Mouse (Mus musculus): ENCODE data around the gene C8b. TPM values are rescaled to one million over a fixed set of nuclear protein-coding genes. Genes with fewer than 3 reads are reported as not detected.
A peak's percentile ranks its signal among the peaks of the same experiment; 100 is the strongest.

C8b gene
- polyA plus RNA-seq, 1 experiment from 2014 or later, result 0.12 TPM

DNA sequence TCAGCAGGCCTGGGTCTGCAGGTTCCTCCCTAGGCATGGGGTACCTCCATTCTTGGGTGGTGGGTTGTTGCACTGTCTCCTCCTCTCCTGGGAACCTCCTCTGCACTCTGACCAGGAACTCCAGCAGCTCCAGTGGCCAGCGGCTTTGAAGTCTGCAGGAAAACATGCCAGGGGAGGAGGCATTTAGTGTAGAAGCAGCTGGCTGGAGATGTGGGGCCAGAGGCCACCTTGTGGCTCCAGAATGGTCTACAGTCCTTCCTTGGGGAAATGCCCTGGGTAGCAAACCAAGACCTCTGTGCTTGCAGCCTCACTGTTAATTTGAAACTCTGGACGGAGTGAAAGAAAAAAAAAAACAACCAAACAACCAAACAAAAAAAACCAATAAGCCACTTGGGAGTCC, 51.4 kb downstream of the C8b start:
- H3K27me3 ChIP-seq (ENCODE audit: low read depth, poor library complexity, severe bottlenecking), result no peaks in the 10 kb centered on the region
- no peak overlapping the region for H3K27ac ChIP-seq (replicated peaks)
- no peaks in the 10 kb centered on the region for H3K9me3 ChIP-seq (replicated peaks)
- WGBS, result 52% methylated on average over 2 of the region's 2 CpGs
- H3K4me1 ChIP-seq, result peaks cover 4% of the 10 kb centered on the region; the same call in 1 of the 2 replicates
- DNase-seq (ENCODE audit: low spot score), result no peak
- no peaks in the 10 kb centered on the region for H3K36me3 ChIP-seq
- H3K4me3 ChIP-seq, result no peak overlapping the region

DNA sequence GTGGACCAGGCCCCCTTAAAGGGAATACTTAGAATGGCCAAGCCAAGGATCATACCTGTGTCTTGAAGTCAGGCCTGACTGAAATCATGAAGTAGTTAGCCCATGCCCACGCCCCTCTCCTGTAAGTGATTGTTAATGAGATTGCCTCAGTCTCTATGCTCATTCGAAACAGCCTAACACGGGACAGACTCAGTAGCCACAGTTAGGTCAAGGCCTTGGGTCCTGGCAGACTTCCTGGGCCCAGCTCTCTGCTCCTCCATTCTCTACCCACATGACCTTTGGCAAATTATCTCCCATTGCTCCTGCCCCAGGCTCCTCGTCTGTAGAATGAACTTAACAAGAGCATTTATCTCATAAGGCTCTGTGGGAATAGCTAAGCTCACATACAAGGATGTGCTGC, 52.9 kb downstream of the C8b start:
- H3K9me3 ChIP-seq (replicated peaks), result no peaks in the 10 kb centered on the region
- no peak for DNase-seq (ENCODE audit: low spot score)
- no peaks in the 10 kb centered on the region for H3K36me3 ChIP-seq
- no peaks in the 10 kb centered on the region for H3K27me3 ChIP-seq (ENCODE audit: low read depth, poor library complexity, severe bottlenecking)
- peaks cover 4% of the 10 kb centered on the region; the same call in 1 of the 2 replicates for H3K4me1 ChIP-seq
- WGBS, result 74% methylated on average over 4 of the region's 4 CpGs
- H3K27ac ChIP-seq (replicated peaks), result no peak overlapping the region
- H3K4me3 ChIP-seq, result no peak overlapping the region

GRCm38 (mm10) chr4:104819891-104820290, 53.8 kb downstream of the C8b start:
- Histone ChIP-seq H3K4me1 (peaks cover 4% of the 10 kb centered on the region; the same call in 1 of the 2 replicates), H3K4me3 (no peak overlapping the region), H3K27ac (replicated peaks) (no peak overlapping the region), H3K9me3 (replicated peaks) (no peaks in the 10 kb centered on the region), H3K27me3 (ENCODE audit: low read depth, poor library complexity, severe bottlenecking) (no peaks in the 10 kb centered on the region), H3K36me3 (no peaks in the 10 kb centered on the region)
- 80% methylated on average over 4 of the region's 4 CpGs for WGBS
- DNase-seq (ENCODE audit: low spot score), result no peak

- Histone ChIP-seq H3K36me3 (no peaks in the 10 kb centered on the region), H3K4me1 (peaks cover 4% of the 10 kb centered on the region; the same call in 1 of the 2 replicates), H3K27ac (replicated peaks) (no peak overlapping the region), H3K27me3 (ENCODE audit: low read depth, poor library complexity, severe bottlenecking) (no peaks in the 10 kb centered on the region), H3K9me3 (replicated peaks) (no peaks in the 10 kb centered on the region), H3K4me3 (no peak overlapping the region)
- WGBS, result 85% methylated on average over 4 of the region's 4 CpGs
- no peak for DNase-seq (ENCODE audit: low spot score)
Observed at GRCm38 (mm10) chr4:104823597-104824101, 57.5 kb downstream of the C8b start.

DNA sequence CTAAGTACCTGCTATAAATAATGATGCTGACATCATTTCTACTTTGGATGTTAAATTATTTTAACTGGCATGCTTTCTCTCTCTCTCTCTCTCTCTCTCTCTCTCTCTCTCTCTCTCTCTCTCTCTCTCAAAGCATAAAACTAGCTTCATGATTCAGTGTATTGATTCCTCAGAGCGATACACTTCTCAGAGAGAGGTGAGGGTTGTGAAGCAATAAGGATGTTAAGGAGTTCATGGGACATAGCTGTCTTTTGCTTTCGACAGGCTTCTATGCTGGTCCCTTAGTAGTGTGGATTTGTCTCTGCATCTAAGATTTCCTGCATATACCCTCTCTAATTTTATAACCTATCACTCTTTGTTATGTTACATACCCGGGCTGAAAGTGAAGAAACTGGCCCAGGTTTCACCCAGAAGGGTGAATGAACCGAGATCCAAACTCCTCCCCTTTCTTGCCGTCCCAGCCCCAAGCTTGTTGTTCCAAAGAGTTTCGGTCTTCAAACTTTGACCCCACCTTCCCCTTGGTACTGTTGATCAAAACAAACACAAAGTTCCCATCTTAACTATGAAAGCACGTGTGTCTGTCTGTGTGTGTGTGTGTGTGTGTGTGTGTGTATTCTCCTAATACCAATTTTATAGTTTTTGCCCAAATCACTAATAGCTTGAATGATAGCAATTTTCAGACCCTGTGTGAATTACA, 58.4 kb downstream of the C8b start:
- no peak for DNase-seq (ENCODE audit: low spot score)
- Histone ChIP-seq H3K9me3 (replicated peaks) (no peaks in the 10 kb centered on the region), H3K27me3 (ENCODE audit: low read depth, poor library complexity, severe bottlenecking) (no peaks in the 10 kb centered on the region), H3K36me3 (no peaks in the 10 kb centered on the region), H3K4me3 (no peak overlapping the region), H3K27ac (replicated peaks) (no peak overlapping the region), H3K4me1 (0 out of 2 replicates have a peak, but pooled peaks cover 2% of the 10 kb centered on the region)
- WGBS, result 77% methylated on average over 7 of the region's 7 CpGs

- Histone ChIP-seq H3K36me3 (no peaks in the 10 kb centered on the region), H3K27ac (replicated peaks) (no peak overlapping the region)
Observed at GRCm38 (mm10) chr4:104828939-104829338, 62.8 kb downstream of the C8b start.

DNA sequence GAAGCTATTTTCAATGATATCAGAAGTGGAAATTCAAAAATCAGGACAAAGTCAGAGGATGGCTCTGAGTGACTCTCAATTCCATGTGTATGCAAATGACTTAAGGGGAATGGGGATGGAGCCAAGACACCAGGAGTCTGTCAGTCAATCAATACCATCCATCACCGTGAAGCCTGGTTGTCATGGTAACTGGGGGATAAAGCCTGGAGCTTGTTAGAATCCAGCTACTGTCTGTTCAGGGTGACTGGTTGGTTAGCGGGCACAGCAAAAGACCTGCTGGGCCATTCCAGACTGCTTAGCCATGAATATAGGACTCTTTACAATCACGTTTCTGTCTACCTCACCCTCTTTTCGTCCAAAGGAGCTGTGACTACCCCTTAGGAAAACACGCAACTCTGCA, 69.0 kb downstream of the C8b start:
- Histone ChIP-seq H3K27me3 (ENCODE audit: low read depth, poor library complexity, severe bottlenecking) (no peaks in the 10 kb centered on the region), H3K36me3 (no peaks in the 10 kb centered on the region), H3K4me3 (no peak overlapping the region), H3K9me3 (replicated peaks) (no peaks in the 10 kb centered on the region), H3K27ac (replicated peaks) (peak overlapping the region; percentile 61; the same call in 1 of the 2 replicates), H3K4me1 (peaks cover 17% of the 10 kb centered on the region)
- peak; percentile 50 for DNase-seq (ENCODE audit: low spot score)
- WGBS, result 17% methylated on average over 5 of the region's 5 CpGs

More at GRCm38 (mm10) chr4:104828939-104829338, 62.8 kb downstream of the C8b start:
- Histone ChIP-seq H3K4me1 (no peaks in the 10 kb centered on the region), H3K9me3 (replicated peaks) (no peaks in the 10 kb centered on the region), H3K27me3 (ENCODE audit: low read depth, poor library complexity, severe bottlenecking) (no peaks in the 10 kb centered on the region), H3K4me3 (no peak overlapping the region)
- DNase-seq (ENCODE audit: low spot score), result no peak
- 89% methylated on average over 5 of the region's 5 CpGs for WGBS

- H3K36me3 ChIP-seq, result no peaks in the 10 kb centered on the region
- peaks cover 23% of the 10 kb centered on the region for H3K4me1 ChIP-seq
- no peaks in the 10 kb centered on the region for H3K27me3 ChIP-seq (ENCODE audit: low read depth, poor library complexity, severe bottlenecking)
- H3K9me3 ChIP-seq (replicated peaks), result no peaks in the 10 kb centered on the region
- no peak overlapping the region for H3K4me3 ChIP-seq
- no peak overlapping the region for H3K27ac ChIP-seq (replicated peaks)
- WGBS, result 86% methylated on average over 2 of the region's 2 CpGs
- no peak for DNase-seq (ENCODE audit: low spot score)
Observed at GRCm38 (mm10) chr4:104838342-104838741, 72.2 kb downstream of the C8b start.

- H3K4me1 ChIP-seq, result peaks cover 6% of the 10 kb centered on the region; the same call in 1 of the 2 replicates
- no peak overlapping the region for H3K4me3 ChIP-seq
- WGBS, result 87% methylated on average over 5 of the region's 5 CpGs
- no peak overlapping the region for H3K27ac ChIP-seq (replicated peaks)
- no peaks in the 10 kb centered on the region for H3K27me3 ChIP-seq (ENCODE audit: low read depth, poor library complexity, severe bottlenecking)
- H3K9me3 ChIP-seq (replicated peaks), result no peaks in the 10 kb centered on the region
- no peaks in the 10 kb centered on the region for H3K36me3 ChIP-seq
- no peak for DNase-seq (ENCODE audit: low spot score)
Observed at GRCm38 (mm10) chr4:104842204-104842603, 76.1 kb downstream of the C8b start.

DNA sequence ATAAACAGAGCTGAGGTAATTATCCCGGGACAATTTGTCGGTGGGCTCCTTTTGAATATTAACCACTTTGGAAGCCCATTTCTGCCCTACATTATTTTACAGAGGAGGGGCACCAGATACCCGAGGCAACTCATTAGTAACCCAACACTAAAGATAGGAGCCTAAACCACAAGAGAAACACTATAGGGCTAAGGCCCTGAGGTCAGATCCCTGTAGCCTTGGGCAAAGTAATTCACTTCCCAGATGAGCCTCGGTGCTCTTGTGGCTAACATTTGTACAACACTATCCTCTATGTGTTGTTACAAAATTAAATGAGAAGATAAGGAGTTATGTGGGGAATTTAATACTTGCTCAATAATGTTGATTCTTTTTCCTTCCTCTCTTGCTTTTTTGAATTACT, 77.4 kb downstream of the C8b start:
- DNase-seq (ENCODE audit: low spot score), result no peak
- WGBS, result 77% methylated on average over 4 of the region's 4 CpGs
- Histone ChIP-seq H3K4me3 (no peak overlapping the region), H3K9me3 (replicated peaks) (no peaks in the 10 kb centered on the region), H3K4me1 (peaks cover 6% of the 10 kb centered on the region; the same call in 1 of the 2 replicates), H3K27ac (replicated peaks) (no peak overlapping the region), H3K27me3 (ENCODE audit: low read depth, poor library complexity, severe bottlenecking) (no peaks in the 10 kb centered on the region), H3K36me3 (no peaks in the 10 kb centered on the region)

Other genes with a start within 250 kb of the C8b start
- not detected in 2 replicates for gene Gm17662, start 91.0 kb downstream of the C8b start, polyA plus RNA-seq (2016; fragmentation: Nextera tagmentation; extraction: Ambion mirVana)
- 0.24 TPM in 1 of 2 replicates, not detected in the other for gene C8a, start 110.1 kb downstream of the C8b start, polyA plus RNA-seq (2016; fragmentation: Nextera tagmentation; extraction: Ambion mirVana)
- gene Fyb2, start 147.1 kb downstream of the C8b start, polyA plus RNA-seq (2016; fragmentation: Nextera tagmentation; extraction: Ambion mirVana), result 0.06 and 0.09 TPM in 2 replicates